Mouse (Mus musculus) ES-Bruce4 (cell line): ENCODE results near the gene Tssk4.

Experiments
- CTCF ChIP-seq: IDR thresholded peaks from one replicate; pipeline ENCODE4 v1.8.1; 2011; ENCODE audit warnings: low read depth, low read length
- EP300 ChIP-seq: IDR thresholded peaks from 2 replicates; pipeline ENCODE4 v1.6.1; 2011; ENCODE audit warnings: low read depth, low read length; ENCODE audit not compliant: insufficient read depth
- POLR2A ChIP-seq: IDR thresholded peaks from one replicate; pipeline ENCODE4 v1.8.1; 2011; ENCODE audit warnings: low read length; ENCODE audit not compliant: insufficient read depth

GRCm38 (mm10) chr14:55637795-55638194 is 12.2 kb upstream of the Tssk4 start, which contains the start of gene Gm49378:
- TF ChIP-seq CTCF: no peak
- TF ChIP-seq POLR2A: no peak
- TF ChIP-seq EP300: no peak
